Mouse (Mus musculus) liver, embryonic 14.5 days (tissue): ENCODE measurements around the gene Thap8.

Experiments used
- CTCF ChIP-seq: IDR thresholded peaks from 2 replicates; pipeline ENCODE4 v1.5.1; 2016; ENCODE audit warnings: antibody characterized with exemption, low read depth, control low read depth
- EP300 ChIP-seq: IDR thresholded peaks from 2 replicates; pipeline ENCODE4 v1.6.1; 2016; ENCODE audit warnings: antibody characterized with exemption, low read depth

DNA sequence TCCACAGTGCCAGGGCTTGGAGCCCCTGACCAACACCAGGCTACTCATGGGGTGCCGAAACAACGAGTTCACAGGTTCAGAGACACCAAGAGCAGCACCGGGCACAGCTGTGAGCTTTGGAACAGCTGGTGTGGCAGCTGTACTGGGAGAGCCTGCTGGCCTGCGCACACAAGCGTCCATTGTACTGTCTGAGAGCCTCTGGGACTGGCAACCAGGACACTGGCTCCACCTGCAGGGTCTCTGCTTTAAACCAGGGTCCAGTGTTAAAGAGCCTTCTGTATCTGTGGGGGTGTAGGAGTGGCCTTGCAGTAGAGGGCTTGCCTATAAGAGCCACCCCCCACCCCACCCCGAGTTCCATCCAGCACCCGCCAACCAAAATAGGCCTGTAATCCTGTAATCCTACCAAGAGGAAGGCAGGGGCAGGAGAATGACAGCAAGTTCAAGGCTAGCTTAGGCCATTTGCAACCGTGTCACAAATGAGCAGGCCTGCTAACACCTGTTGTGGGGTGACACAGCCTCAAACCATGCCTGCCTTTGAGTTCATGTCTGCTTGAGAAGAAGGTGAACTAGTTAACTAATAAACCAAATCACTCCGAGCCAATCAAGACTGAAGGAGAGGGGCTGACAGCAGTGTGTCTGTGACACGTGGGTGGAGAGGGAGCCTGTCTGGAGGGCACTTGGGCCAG is 10.0 kb downstream of the Thap8 start:
- TF ChIP-seq CTCF (no peak), EP300 (no peak)
